Mouse (Mus musculus): ENCODE results near the gene Csnk2b.
A peak's percentile ranks its signal among the peaks of the same experiment; 100 is the strongest.

GRCm38 (mm10) chr17:35147348-35147747 is 25.5 kb upstream of the Csnk2b start:
- TF ChIP-seq EP300 (IDR thresholded peaks at IDR 0.05; ENCODE audit: insufficient read depth, low read depth, low read length) (no peak), CTCF (IDR thresholded peaks at IDR 0.05) (no peak), POLR2A (IDR thresholded peaks at IDR 0.05; ENCODE audit: insufficient read depth, low read depth, low read length) (peak; percentile 31; the same call in 1 of the 2 replicates)
